Mouse (Mus musculus) neural tube, embryonic 14.5 days (tissue): ENCODE data around the gene Dclk3. TPM values are rescaled to one million over a fixed set of nuclear protein-coding genes. Genes with fewer than 3 reads are reported as not detected.

ENCODE experiments used
- ATAC-seq: fragments of 200-750 bp; cut with Nextera tagmentation; 2 replicates; pipeline ENCODE4 v1.8.0; 2017; ENCODE audit warnings: low read depth, mild to moderate bottlenecking, moderate TSS enrichment, moderate library complexity
- H3K27ac ChIP-seq: fragments of 300-500 bp; sonication (generic); 2 replicates; pipeline ENCODE4 v1.5.1; 2014; ENCODE audit warnings: low read depth, mild to moderate bottlenecking, control low read depth, low read length, moderate library complexity, mixed read lengths
- H3K27me3 ChIP-seq: fragments of 300-500 bp; sonication (generic); 2 replicates; pipeline ENCODE4 v1.6.1; 2014; ENCODE audit warnings: low read length; ENCODE audit not compliant: control insufficient read depth, insufficient read depth
- H3K36me3 ChIP-seq: fragments of 300-500 bp; sonication (generic); 2 replicates; pipeline ENCODE4 v1.6.1; 2014; ENCODE audit warnings: low read length, mixed read lengths; ENCODE audit not compliant: control insufficient read depth, insufficient read depth
- H3K4me1 ChIP-seq: fragments of 300-500 bp; sonication (generic); 2 replicates; pipeline ENCODE4 v1.6.1; 2014; ENCODE audit warnings: low read length; ENCODE audit not compliant: control insufficient read depth, insufficient read depth
- H3K4me2 ChIP-seq: fragments of 300-500 bp; sonication (generic); 2 replicates; pipeline ENCODE4 v1.6.1; 2014; ENCODE audit warnings: mild to moderate bottlenecking, low read depth, low read length, control low read depth
- H3K4me3 ChIP-seq: fragments of 300-500 bp; sonication (generic); 2 replicates; pipeline ENCODE4 v1.5.1; 2014; ENCODE audit warnings: low read depth, low read length, control low read depth, mixed read lengths
- H3K9ac ChIP-seq: fragments of 300-500 bp; sonication (generic); replicated peaks from 2 replicates; pipeline ENCODE4 v1.6.1; 2014; ENCODE audit warnings: low read depth, mild to moderate bottlenecking, control low read depth, low read length, mixed read lengths
- H3K9me3 ChIP-seq: fragments of 300-500 bp; sonication (generic); 2 replicates; pipeline ENCODE4 v1.6.1; 2016; ENCODE audit warnings: low read length; ENCODE audit not compliant: control insufficient read depth
- WGBS: fragments of 180-500 bp; shearing (Covaris S2); extraction: QIAGEN DNeasy Blood & Tissue Kit; methylation state at CpG from one replicate; pipeline ENCODE4 v1.1.7; 2014; 5-methylcytosine and 5-hydroxymethylcytosine counted together
- polyA plus RNA-seq: library from polyadenylated mRNA; unstranded; fragments of >200 nt; fragmentation: Nextera tagmentation; extraction: Ambion mirVana; gene quantifications from 2 replicates; pipeline ENCODE4 v1.2.1, GENCODE M21; 2014

Dclk3 gene
- polyA plus RNA-seq, 1 experiment from 2014 or later: 10.3 TPM

- Histone ChIP-seq H3K27me3 (no peaks in the 10 kb centered on the region), H3K36me3 (no peaks in the 10 kb centered on the region), H3K4me1 (no peaks in the 10 kb centered on the region), H3K9me3 (no peaks in the 10 kb centered on the region), H3K4me2 (no peak overlapping the region), H3K9ac (no peak overlapping the region), H3K27ac (no peak overlapping the region), H3K4me3 (no peak overlapping the region)
- no peak for ATAC-seq
- 86% methylated on average over 12 of the region's 12 CpGs for WGBS
Observed at GRCm38 (mm10) chr9:111450853-111451404, 12.0 kb downstream of the Dclk3 start.

GRCm38 (mm10) chr9:111453895-111454294 lies 15.0 kb downstream of the Dclk3 start:
- no peak for ATAC-seq
- Histone ChIP-seq H3K36me3 (no peaks in the 10 kb centered on the region), H3K27ac (no peak overlapping the region), H3K4me1 (no peaks in the 10 kb centered on the region), H3K4me2 (no peak overlapping the region), H3K4me3 (no peak overlapping the region), H3K27me3 (no peaks in the 10 kb centered on the region), H3K9me3 (no peaks in the 10 kb centered on the region), H3K9ac (no peak overlapping the region)
- 66% methylated on average over 3 of the region's 3 CpGs for WGBS

- no peak overlapping the region for H3K4me2 ChIP-seq
- no peaks in the 10 kb centered on the region for H3K36me3 ChIP-seq
- no peaks in the 10 kb centered on the region for H3K27me3 ChIP-seq
- H3K27ac ChIP-seq: no peak overlapping the region
- H3K9ac ChIP-seq: no peak overlapping the region
- 0 out of 2 replicates have a peak, but pooled peaks cover 2% of the 10 kb centered on the region for H3K4me1 ChIP-seq
- no peaks in the 10 kb centered on the region for H3K9me3 ChIP-seq
- no peak for ATAC-seq
- WGBS: 82% methylated on average over 10 of the region's 10 CpGs
- no peak overlapping the region for H3K4me3 ChIP-seq
Observed at GRCm38 (mm10) chr9:111457176-111457935, 18.5 kb downstream of the Dclk3 start.

GRCm38 (mm10) chr9:111457936-111458310 lies 19.0 kb downstream of the Dclk3 start:
- WGBS: 46% methylated on average over 4 of the region's 4 CpGs
- no peaks in the 10 kb centered on the region for H3K27me3 ChIP-seq
- H3K9ac ChIP-seq: no peak overlapping the region
- 0 out of 2 replicates have a peak, but pooled peaks cover 2% of the 10 kb centered on the region for H3K4me1 ChIP-seq
- no peak for ATAC-seq
- no peaks in the 10 kb centered on the region for H3K36me3 ChIP-seq
- no peak overlapping the region for H3K27ac ChIP-seq
- no peak overlapping the region for H3K4me2 ChIP-seq
- no peak overlapping the region for H3K4me3 ChIP-seq
- no peaks in the 10 kb centered on the region for H3K9me3 ChIP-seq

GRCm38 (mm10) chr9:111459466-111459865 lies 20.6 kb downstream of the Dclk3 start:
- WGBS: 76% methylated on average over 8 of the region's 8 CpGs
- Histone ChIP-seq H3K9ac (no peak overlapping the region), H3K36me3 (no peaks in the 10 kb centered on the region), H3K4me3 (no peak overlapping the region), H3K4me2 (no peak overlapping the region), H3K9me3 (no peaks in the 10 kb centered on the region), H3K4me1 (0 out of 2 replicates have a peak, but pooled peaks cover 2% of the 10 kb centered on the region), H3K27ac (0 out of 2 replicates have a peak overlapping the region, but pooled peaks have one; percentile 2), H3K27me3 (no peaks in the 10 kb centered on the region)
- ATAC-seq: no peak

GRCm38 (mm10) chr9:111460201-111460814 lies 21.4 kb downstream of the Dclk3 start:
- peak; percentile 84; the same call in 1 of the 2 replicates for ATAC-seq
- Histone ChIP-seq H3K36me3 (no peaks in the 10 kb centered on the region), H3K4me3 (no peak overlapping the region), H3K9ac (no peak overlapping the region), H3K4me1 (0 out of 2 replicates have a peak, but pooled peaks cover 2% of the 10 kb centered on the region), H3K27ac (no peak overlapping the region), H3K27me3 (no peaks in the 10 kb centered on the region), H3K9me3 (no peaks in the 10 kb centered on the region), H3K4me2 (no peak overlapping the region)
- WGBS: 20% methylated on average over 6 of the region's 6 CpGs

GRCm38 (mm10) chr9:111461415-111462103 lies 22.7 kb downstream of the Dclk3 start:
- no peak overlapping the region for H3K9ac ChIP-seq
- H3K9me3 ChIP-seq: no peaks in the 10 kb centered on the region
- H3K27me3 ChIP-seq: no peaks in the 10 kb centered on the region
- H3K4me3 ChIP-seq: no peak overlapping the region
- H3K4me1 ChIP-seq: 0 out of 2 replicates have a peak, but pooled peaks cover 2% of the 10 kb centered on the region
- no peak overlapping the region for H3K4me2 ChIP-seq
- no peak for ATAC-seq
- no peak overlapping the region for H3K27ac ChIP-seq
- H3K36me3 ChIP-seq: no peaks in the 10 kb centered on the region
- 75% methylated on average over 10 of the region's 10 CpGs for WGBS

GRCm38 (mm10) chr9:111465666-111466065 lies 26.8 kb downstream of the Dclk3 start:
- Histone ChIP-seq H3K27me3 (no peaks in the 10 kb centered on the region), H3K36me3 (no peaks in the 10 kb centered on the region), H3K4me1 (no peaks in the 10 kb centered on the region), H3K9ac (no peak overlapping the region), H3K9me3 (no peaks in the 10 kb centered on the region), H3K4me3 (no peak overlapping the region), H3K4me2 (no peak overlapping the region), H3K27ac (no peak overlapping the region)
- 83% methylated on average over 6 of the region's 6 CpGs for WGBS
- ATAC-seq: no peak
